In genomic region chr10:69742528-69742927, GRCm38 (mm10) we compare ENCODE assay signal across 27 mouse cellular contexts.
A peak's percentile ranks its signal among the peaks of the same experiment; 100 is the strongest.
DNase-seq lines count a peak whose midpoint lies in the region; ATAC-seq lines count a peak whose summit lies in the region.
"Had no signal": no experiment of that assay in that cellular context is flagged by ENCODE, and none has a peak within 500 bp of the region (broad histone marks: within the 10 kb centered on the region; RNA-seq: fewer than 3 reads in every experiment).

No protein-coding gene starts in this region.

- no peak overlapping the region for H3K9ac ChIP-seq in hindbrain, embryonic 16.5 days (ENCODE audit: low read depth, low read length)
- no peak overlapping the region for H3K9ac ChIP-seq in hindbrain, embryonic 14.5 days
- no peak overlapping the region for H3K9ac ChIP-seq in neural tube, embryonic 13.5 days
- H3K9ac ChIP-seq: embryonic facial prominence, embryonic 12.5 days; heart, embryonic 15.5 days; hindbrain, embryonic 15.5 days; intestine, embryonic 15.5 days; limb, embryonic 13.5 days; lung, embryonic 15.5 days; stomach, embryonic 15.5 days had no signal

- 73% methylated on average over 3 of the region's 3 CpGs for WGBS in hindbrain, embryonic 16.5 days
- WGBS in hindbrain, embryonic 14.5 days: 70% methylated on average over 3 of the region's 3 CpGs
- 77% methylated on average over 3 of the region's 3 CpGs for WGBS in neural tube, embryonic 13.5 days

- H3K4me2 ChIP-seq in hindbrain, embryonic 16.5 days (ENCODE audit: low read length): no peak overlapping the region
- no peak overlapping the region for H3K4me2 ChIP-seq in hindbrain, embryonic 14.5 days (replicated peaks)
- H3K4me2 ChIP-seq in neural tube, embryonic 13.5 days: no peak overlapping the region
- H3K4me2 ChIP-seq: embryonic facial prominence, embryonic 12.5 days; heart, embryonic 15.5 days; hindbrain, embryonic 15.5 days; intestine, embryonic 15.5 days; limb, embryonic 13.5 days; liver, embryonic 11.5 days; lung, embryonic 15.5 days; stomach, embryonic 15.5 days had no signal

- H3K4me3 ChIP-seq in hindbrain, embryonic 16.5 days (ENCODE audit: low read length): no peak overlapping the region
- H3K4me3 ChIP-seq in hindbrain, embryonic 14.5 days (replicated peaks; ENCODE audit: low read length): no peak overlapping the region
- H3K4me3 ChIP-seq in neural tube, embryonic 13.5 days: no peak overlapping the region
- H3K4me3 ChIP-seq: embryonic facial prominence, embryonic 12.5 days; heart, embryonic 15.5 days; hindbrain, embryonic 15.5 days; intestine, embryonic 15.5 days; limb, embryonic 13.5 days; lung, embryonic 15.5 days; midbrain, embryonic 10.5 days; myocyte; stomach, embryonic 15.5 days had no signal

- no peaks in the 10 kb centered on the region for H3K36me3 ChIP-seq in hindbrain, embryonic 16.5 days (ENCODE audit: control insufficient read depth, insufficient read depth, low read length)
- H3K36me3 ChIP-seq in hindbrain, embryonic 14.5 days (replicated peaks; ENCODE audit: control insufficient read depth, insufficient read depth): no peaks in the 10 kb centered on the region
- H3K36me3 ChIP-seq in neural tube, embryonic 13.5 days: no peaks in the 10 kb centered on the region
- H3K36me3 ChIP-seq: embryonic facial prominence, embryonic 12.5 days; heart, embryonic 15.5 days; hindbrain, embryonic 15.5 days; intestine, embryonic 15.5 days; limb, embryonic 13.5 days; lung, embryonic 15.5 days; midbrain, embryonic 10.5 days; stomach, embryonic 15.5 days had no signal

- H3K27me3 ChIP-seq in hindbrain, embryonic 16.5 days (replicated peaks; ENCODE audit: control insufficient read depth, insufficient read depth, low read length): no peaks in the 10 kb centered on the region
- no peaks in the 10 kb centered on the region for H3K27me3 ChIP-seq in hindbrain, embryonic 14.5 days (ENCODE audit: control insufficient read depth, insufficient read depth, low read length)
- H3K27me3 ChIP-seq in neural tube, embryonic 13.5 days: no peaks in the 10 kb centered on the region
- H3K27me3 ChIP-seq: embryonic facial prominence, embryonic 12.5 days; heart, embryonic 15.5 days; hindbrain, embryonic 15.5 days; intestine, embryonic 15.5 days; limb, embryonic 13.5 days; lung, embryonic 15.5 days; stomach, embryonic 15.5 days had no signal

- DNase-seq in hindbrain, embryonic 14.5 days (ENCODE audit: low spot score): no peak
- DNase-seq in neural tube, embryonic 10.5 days (ENCODE audit: extremely low spot score, low spot score): no peak
- DNase-seq in brain, adult 2 months (ENCODE audit: low read depth, low spot score): peak; percentile 63
- DNase-seq in ovary, postnatal 14 days (ENCODE audit: low spot score): no peak
- DNase-seq: adrenal gland, postnatal 10 days; B cell, adult 2 months; cerebellum, adult 11 months; cerebellum, adult 9-10 months; cerebellum, postnatal 36 days; embryo, embryonic 11 days; gastrocnemius, postnatal 10 days; kidney, adult 8-10 months; right cerebral cortex, postnatal 25 days had no signal

- 0 out of 2 replicates have a peak, but pooled peaks have one; percentile 35 for ATAC-seq in hindbrain, embryonic 16.5 days
- no peak for ATAC-seq in hindbrain, embryonic 14.5 days (ENCODE audit: low FRiP score)
- ATAC-seq in neural tube, embryonic 13.5 days (ENCODE audit: low read depth): no peak
- ATAC-seq: forebrain, embryonic 14.5 days; intestine, embryonic 15.5 days had no signal

- no peaks in the 10 kb centered on the region for H3K9me3 ChIP-seq in hindbrain, embryonic 16.5 days (ENCODE audit: control insufficient read depth, low read length)
- no peaks in the 10 kb centered on the region for H3K9me3 ChIP-seq in hindbrain, embryonic 14.5 days (ENCODE audit: control insufficient read depth, low read length)
- H3K9me3 ChIP-seq in neural tube, embryonic 13.5 days: no peaks in the 10 kb centered on the region
- H3K9me3 ChIP-seq: embryonic facial prominence, embryonic 12.5 days; heart, embryonic 15.5 days; hindbrain, embryonic 15.5 days; intestine, embryonic 15.5 days; limb, embryonic 13.5 days; lung, embryonic 15.5 days; midbrain, embryonic 10.5 days; stomach, embryonic 15.5 days had no signal

- no peak overlapping the region for H3K27ac ChIP-seq in hindbrain, embryonic 16.5 days (ENCODE audit: low read depth, low read length)
- H3K27ac ChIP-seq in hindbrain, embryonic 14.5 days: no peak overlapping the region
- H3K27ac ChIP-seq in neural tube, embryonic 13.5 days (replicated peaks): peak overlapping the region; percentile 89
- H3K27ac ChIP-seq: embryonic facial prominence, embryonic 12.5 days; heart, embryonic 15.5 days; hindbrain, embryonic 15.5 days; intestine, embryonic 15.5 days; kidney, postnatal 0 days; limb, embryonic 13.5 days; lung, embryonic 15.5 days; midbrain, embryonic 10.5 days; stomach, embryonic 15.5 days had no signal

- H3K4me1 ChIP-seq in hindbrain, embryonic 16.5 days (ENCODE audit: control insufficient read depth, insufficient read depth, low read depth, low read length): peaks cover 26% of the 10 kb centered on the region
- H3K4me1 ChIP-seq in hindbrain, embryonic 14.5 days (replicated peaks; ENCODE audit: control insufficient read depth, insufficient read depth, low read length): peaks cover 45% of the 10 kb centered on the region
- peaks cover 86% of the 10 kb centered on the region for H3K4me1 ChIP-seq in neural tube, embryonic 13.5 days (replicated peaks)
- H3K4me1 ChIP-seq: lung, embryonic 15.5 days had no signal
